Mouse (Mus musculus) CH12.LX (cell line): ENCODE measurements at regions not wholly inside any gene's neighbourhood (a gene's known extent, or its start where the extent isn't known, plus 50 kb on each side); places are given as distances from the start of the nearest gene placed in this dataset.

Source experiments
- DNase-seq: peaks from one replicate; pipeline ENCODE4 v3.0.0-alpha.2; 2013; ENCODE audit errors: extremely low read depth
- H3K27ac ChIP-seq: 2 replicates; pipeline ENCODE4 v1.5.1; 2012; ENCODE audit warnings: low read depth, mild to moderate bottlenecking, control low read depth, moderate library complexity; ENCODE audit not compliant: insufficient read depth
- H3K27me3 ChIP-seq: replicated peaks from 2 replicates; pipeline ENCODE3; 2012; ENCODE audit warnings: inconsistent platforms
- H3K36me3 ChIP-seq, 2 experiments: replicated peaks in 1 of 2; 2 replicates each; pipeline versions ENCODE3 to v1.6.1; 2012; ENCODE audit warnings: inconsistent platforms in 1 of 2, low read length in 1 of 2, mild to moderate bottlenecking in 1 of 2, mixed read lengths in 1 of 2, moderate library complexity in 1 of 2; ENCODE audit not compliant: control insufficient read depth in 1 of 2, insufficient read depth in 1 of 2
- H3K4me1 ChIP-seq, 2 experiments: 2 replicates each; pipeline ENCODE4 v1.6.1; 2012; ENCODE audit warnings: inconsistent platforms in 1 of 2, moderate library complexity in 1 of 2; ENCODE audit not compliant: insufficient read depth in 2 of 2, control insufficient read depth in 1 of 2
- H3K4me2 ChIP-seq: 2 replicates; pipeline ENCODE4 v1.6.1; 2012; ENCODE audit warnings: low read depth, mild to moderate bottlenecking, control low read depth; ENCODE audit not compliant: poor library complexity, insufficient read depth, severe bottlenecking
- H3K4me3 ChIP-seq, 3 experiments: fragments of 150-350 bp in 1 of 3; sonication (generic) in 1 of 3; replicated peaks in 1 of 3; 2 replicates each; pipeline versions ENCODE3 to v1.5.1; 2011 to 2012; ENCODE audit warnings: low read depth in 2 of 3, low read length in 2 of 3, mild to moderate bottlenecking in 2 of 3, moderate library complexity in 2 of 3, control low read depth in 1 of 3, improper control_type of control experiment in 1 of 3, inconsistent platforms in 1 of 3, mixed read lengths in 1 of 3; ENCODE audit not compliant: poor library complexity in 1 of 3
- H3K79me2 ChIP-seq: replicated peaks from 2 replicates; pipeline ENCODE4 v1.6.1; 2012; ENCODE audit warnings: mild to moderate bottlenecking, moderate library complexity; ENCODE audit not compliant: control insufficient read depth, poor library complexity, insufficient read depth, severe bottlenecking; ENCODE audit errors: extremely low read depth
- H3K9ac ChIP-seq: 2 replicates; pipeline ENCODE4 v1.6.1; 2012; ENCODE audit warnings: low read depth, mild to moderate bottlenecking, control low read depth, moderate library complexity; ENCODE audit not compliant: insufficient read depth
- H3K9me3 ChIP-seq: replicated peaks from 2 replicates; pipeline ENCODE3; 2012; ENCODE audit warnings: low read length, inconsistent platforms, mixed read lengths
- BHLHE40 ChIP-seq: IDR thresholded peaks from 2 replicates; pipeline ENCODE4 v1.6.1; 2011; ENCODE audit warnings: mild to moderate bottlenecking, low read depth, low read length, improper control_type of control experiment
- CHD1 ChIP-seq: IDR thresholded peaks from 2 replicates; pipeline ENCODE4 v1.6.1; 2012; ENCODE audit warnings: low read depth, low read length, improper control_type of control experiment, inconsistent platforms
- CHD2 ChIP-seq: IDR thresholded peaks from 2 replicates; pipeline ENCODE4 v1.6.1; 2011; ENCODE audit warnings: low read length, improper control_type of control experiment
- EP300 ChIP-seq: IDR thresholded peaks from 2 replicates; pipeline ENCODE4 v1.6.1; 2011; ENCODE audit warnings: low read length, improper control_type of control experiment
- ETS1 ChIP-seq: conservative IDR thresholded peaks from 2 replicates; pipeline ENCODE4 v1.6.1; 2012; ENCODE audit warnings: low read depth, mild to moderate bottlenecking, inconsistent platforms, low read length, improper control_type of control experiment, moderate library complexity
- HCFC1 ChIP-seq: IDR thresholded peaks from 2 replicates; pipeline ENCODE4 v1.6.1; 2012; ENCODE audit warnings: low read depth, mild to moderate bottlenecking, inconsistent platforms, low read length, improper control_type of control experiment
- JUN ChIP-seq: IDR thresholded peaks from 2 replicates; pipeline ENCODE4 v1.6.1; 2011; ENCODE audit warnings: low read depth, mild to moderate bottlenecking, low read length, improper control_type of control experiment, moderate library complexity; ENCODE audit not compliant: insufficient read depth
- KAT2A ChIP-seq: IDR thresholded peaks from 2 replicates; pipeline ENCODE4 v1.6.1; 2012; ENCODE audit warnings: low read length, improper control_type of control experiment, inconsistent platforms; ENCODE audit not compliant: insufficient replicate concordance
- MAX ChIP-seq: IDR thresholded peaks from 2 replicates; pipeline ENCODE4 v1.6.1; 2011; ENCODE audit warnings: low read length, improper control_type of control experiment
- MEF2A ChIP-seq: IDR thresholded peaks from 2 replicates; pipeline ENCODE4 v1.6.1; 2014; ENCODE audit warnings: low read depth, mild to moderate bottlenecking, inconsistent platforms, low read length, improper control_type of control experiment, borderline replicate concordance
- MXI1 ChIP-seq: IDR thresholded peaks from 2 replicates; pipeline ENCODE4 v1.6.1; 2011; ENCODE audit warnings: mild to moderate bottlenecking, low read depth, low read length, improper control_type of control experiment
- MYC ChIP-seq: IDR thresholded peaks from 2 replicates; pipeline ENCODE4 v1.6.1; 2011; ENCODE audit warnings: low read depth, mild to moderate bottlenecking, improper control_type of control experiment, low read length
- NELFE ChIP-seq: IDR thresholded peaks from 2 replicates; pipeline ENCODE4 v1.6.1; 2011; ENCODE audit warnings: low read depth, low read length, improper control_type of control experiment
- NRF1 ChIP-seq: IDR thresholded peaks from 2 replicates; pipeline ENCODE4 v1.6.1; 2014; ENCODE audit warnings: low read depth, mild to moderate bottlenecking, inconsistent platforms, low read length, improper control_type of control experiment, moderate library complexity
- PAX5 ChIP-seq: IDR thresholded peaks from 2 replicates; pipeline ENCODE4 v1.6.1; 2012; ENCODE audit warnings: low read length, inconsistent platforms, mixed read lengths
- POLR2A ChIP-seq: IDR thresholded peaks from 2 replicates; pipeline ENCODE4 v1.6.1; 2011; ENCODE audit warnings: low read depth, mild to moderate bottlenecking, improper control_type of control experiment, low read length
- SIN3A ChIP-seq: IDR thresholded peaks from 2 replicates; pipeline ENCODE4 v1.6.1; 2012; ENCODE audit warnings: low read length, improper control_type of control experiment, inconsistent platforms
- TCF12 ChIP-seq: IDR thresholded peaks from 2 replicates; pipeline ENCODE4 v1.6.1; 2014; ENCODE audit warnings: low read depth, mild to moderate bottlenecking, inconsistent platforms, low read length, improper control_type of control experiment
- USF1 ChIP-seq: IDR thresholded peaks from 2 replicates; pipeline ENCODE4 v1.6.1; 2014; ENCODE audit warnings: low read depth, mild to moderate bottlenecking, inconsistent platforms, low read length, improper control_type of control experiment
- dilution Hi-C: fragments of 300-500 bp; cut with MboI; formaldehyde crosslinking; loops from 2 replicates; pipeline ENCODE4 v1.14.3; 2020; ENCODE audit warnings: low sequenced_read_pairs; ENCODE audit not compliant: extremely low pct_unique_long_range_greater_than_20kb, extremely low pct_ligation_motif_present
- in situ Hi-C: fragments of 300-500 bp; cut with MboI; formaldehyde crosslinking; loops from 3 replicates; pipeline ENCODE4 v1.14.3; 2019; ENCODE audit warnings: low sequenced_read_pairs, low pct_ligation_motif_present, low pct_unique_long_range_greater_than_20kb, mixed read lengths

GRCm38 (mm10) chr5:12293685-12294084, 89.5 kb upstream of the Sema3d start:
- no peak overlapping the region for H3K4me3 ChIP-seq
- DNase-seq: no peak
- dilution Hi-C loops: no loop called here
- H3K9me3 ChIP-seq: no peaks in the 10 kb centered on the region
- no peaks in the 10 kb centered on the region for H3K27me3 ChIP-seq
- TF ChIP-seq PAX5: no peak
- TF ChIP-seq BHLHE40: peak; percentile 42; the same call in 1 of the 2 replicates
- TF ChIP-seq MXI1: peak; percentile 66; the same call in 1 of the 2 replicates
- no peak for TF ChIP-seq SIN3A
- TF ChIP-seq MYC: peak; percentile 60; the same call in 1 of the 2 replicates
- no peak for TF ChIP-seq POLR2A
- no peak for TF ChIP-seq HCFC1
- TF ChIP-seq CHD2: no peak
- TF ChIP-seq MAX: peak; percentile 82
- no peak for TF ChIP-seq EP300
- no peak for TF ChIP-seq TCF12
- no peak for TF ChIP-seq NELFE
- H3K36me3 ChIP-seq: no peaks in the 10 kb centered on the region
- in situ Hi-C loops: no loop called here
- H3K79me2 ChIP-seq: no peaks in the 10 kb centered on the region
- H3K27ac ChIP-seq: no peak overlapping the region
- H3K4me1 ChIP-seq: no peaks in the 10 kb centered on the region
- peak overlapping the region; percentile 90 for H3K4me2 ChIP-seq
- peak overlapping the region; percentile 48; the same call in 1 of the 2 replicates for H3K9ac ChIP-seq

- Histone ChIP-seq H3K4me3 (no peak overlapping the region), H3K9me3 (peaks cover 11% of the 10 kb centered on the region), H3K27me3 (no peaks in the 10 kb centered on the region), H3K4me1 (no peaks in the 10 kb centered on the region), H3K36me3 (no peaks in the 10 kb centered on the region), H3K4me2 (no peak overlapping the region), H3K27ac (no peak overlapping the region), H3K9ac (no peak overlapping the region), H3K79me2 (no peaks in the 10 kb centered on the region)
- TF ChIP-seq MEF2A (no peak), CHD1 (no peak), CHD2 (no peak), JUN (no peak), ETS1 (no peak), KAT2A (no peak), NRF1 (no peak), USF1 (no peak), SIN3A (no peak)
- in situ Hi-C loops: no loop called here
- dilution Hi-C loops: no loop called here
- DNase-seq: no peak
These were observed 85.9 kb upstream of the Sema3d start for GRCm38 (mm10) chr5:12297331-12297730.
